Mouse (Mus musculus) forebrain, embryonic 11.5 days (tissue): ENCODE measurements at regions not wholly inside any gene's neighbourhood (a gene's known extent, or its start where the extent isn't known, plus 50 kb on each side); places are given as distances from the start of the nearest gene placed in this dataset.

Experiments
- ATAC-seq: fragments of 200-750 bp; cut with Nextera tagmentation; replicated peaks from 2 replicates; pipeline ENCODE4 v1.8.0; 2017; ENCODE audit warnings: moderate TSS enrichment; ENCODE audit not compliant: low FRiP score
- DNase-seq: peaks from one replicate; pipeline ENCODE4 v3.0.0-alpha.2; 2017; ENCODE audit warnings: low spot score
- H3K27ac ChIP-seq: fragments of 300-500 bp; sonication (generic); 2 replicates; pipeline ENCODE4 v1.5.1; 2014; ENCODE audit warnings: low read depth, low read length
- H3K27me3 ChIP-seq: fragments of 300-500 bp; sonication (generic); 2 replicates; pipeline ENCODE4 v1.6.1; 2014; ENCODE audit warnings: mild to moderate bottlenecking, low read length, mixed read lengths; ENCODE audit not compliant: control insufficient read depth, insufficient read depth
- H3K36me3 ChIP-seq: fragments of 300-500 bp; sonication (generic); 2 replicates; pipeline ENCODE4 v1.6.1; 2014; ENCODE audit warnings: mild to moderate bottlenecking, low read length, moderate library complexity, mixed read lengths; ENCODE audit not compliant: control insufficient read depth, insufficient read depth
- H3K4me1 ChIP-seq: fragments of 300-500 bp; sonication (generic); replicated peaks from 2 replicates; pipeline ENCODE4 v1.6.1; 2014; ENCODE audit warnings: low read length, mixed read lengths; ENCODE audit not compliant: control insufficient read depth, insufficient read depth
- H3K4me2 ChIP-seq: fragments of 300-500 bp; sonication (generic); 2 replicates; pipeline ENCODE4 v1.6.1; 2014; ENCODE audit warnings: low read depth, mild to moderate bottlenecking, low read length, moderate library complexity, mixed read lengths; ENCODE audit not compliant: severe bottlenecking
- H3K4me3 ChIP-seq: fragments of 300-500 bp; sonication (generic); 2 replicates; pipeline ENCODE4 v1.5.1; 2014; ENCODE audit warnings: low read depth, low read length
- H3K9ac ChIP-seq: fragments of 300-500 bp; sonication (generic); 2 replicates; pipeline ENCODE4 v1.6.1; 2014; ENCODE audit warnings: low read length
- H3K9me3 ChIP-seq: fragments of 300-500 bp; sonication (generic); 2 replicates; pipeline ENCODE4 v1.6.1; 2016; ENCODE audit warnings: low read length, mixed read lengths; ENCODE audit not compliant: control insufficient read depth
- WGBS: fragments of 180-500 bp; shearing (Covaris S2); extraction: QIAGEN DNeasy Blood & Tissue Kit; methylation state at CpG from one replicate; pipeline ENCODE4 v1.1.7; 2014; 5-methylcytosine and 5-hydroxymethylcytosine counted together

DNA sequence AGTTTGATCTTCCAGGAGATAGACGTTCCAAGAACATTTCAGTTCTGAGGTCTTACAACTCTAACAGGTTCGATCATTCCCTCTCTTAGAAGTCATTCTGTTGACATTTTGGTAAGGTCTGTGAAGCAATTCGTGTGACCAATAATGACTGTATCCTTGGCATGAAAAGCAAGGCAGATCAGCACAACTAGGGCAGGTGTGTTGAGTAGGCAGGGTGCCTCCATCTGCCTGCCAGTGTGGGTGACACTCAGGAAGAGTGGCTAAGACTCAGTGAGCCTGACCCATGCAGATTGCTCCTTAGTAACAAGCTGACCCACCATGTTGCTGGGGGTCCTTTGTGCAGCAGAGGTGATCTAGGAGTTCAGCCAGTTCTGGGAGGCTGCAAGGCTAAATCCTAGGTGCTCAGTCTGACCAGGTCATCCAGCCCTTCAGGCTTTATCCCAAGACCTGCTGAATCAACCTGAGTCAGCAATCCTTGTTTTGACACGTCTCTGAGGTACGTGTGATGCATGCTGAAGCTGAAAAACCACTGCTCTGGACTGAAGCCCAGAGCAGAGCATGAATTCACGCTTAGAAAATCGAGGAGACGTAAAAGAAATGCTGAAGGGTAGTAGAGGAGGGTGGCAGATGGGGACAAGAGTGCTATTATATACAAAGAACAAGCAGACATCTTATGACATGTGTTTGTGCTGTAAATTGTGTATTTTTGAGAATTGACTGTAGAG lies 234.6 kb downstream of the Gja1 start:
- 85% methylated on average over 8 of the region's 8 CpGs for WGBS
- no peak for DNase-seq
- Histone ChIP-seq H3K4me1 (no peaks in the 10 kb centered on the region), H3K27ac (no peak overlapping the region), H3K9me3 (no peaks in the 10 kb centered on the region), H3K4me2 (no peak overlapping the region), H3K36me3 (no peaks in the 10 kb centered on the region), H3K9ac (no peak overlapping the region), H3K27me3 (no peaks in the 10 kb centered on the region), H3K4me3 (no peak overlapping the region)
- no peak for ATAC-seq

DNA sequence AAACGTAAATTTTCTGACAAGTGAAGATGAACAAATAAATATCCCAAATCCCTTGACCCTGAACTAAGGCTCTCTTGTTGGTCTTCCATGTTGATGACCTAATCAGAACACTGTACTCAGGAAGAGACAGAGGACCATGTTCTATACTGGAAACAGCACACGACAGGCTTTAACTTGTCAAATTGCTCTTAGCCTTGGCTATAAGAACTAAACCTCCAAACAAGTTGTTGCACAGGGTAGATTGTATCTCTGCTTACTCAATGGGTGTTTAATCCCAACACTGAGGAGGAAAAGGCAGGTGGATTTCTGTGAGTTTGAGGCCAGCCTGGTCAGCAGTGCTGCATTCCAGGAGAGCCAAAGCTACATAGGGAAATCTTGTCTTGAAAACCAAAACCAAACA lies 265.5 kb downstream of the Gja1 start:
- ATAC-seq (no peak), DNase-seq (no peak)
- no peaks in the 10 kb centered on the region for H3K27me3 ChIP-seq
- H3K36me3 ChIP-seq, result no peaks in the 10 kb centered on the region
- no peak overlapping the region for H3K27ac ChIP-seq
- H3K9ac ChIP-seq, result no peak overlapping the region
- H3K4me3 ChIP-seq, result no peak overlapping the region
- no peak overlapping the region for H3K4me2 ChIP-seq
- H3K9me3 ChIP-seq, result no peaks in the 10 kb centered on the region
- 85% methylated on average over 2 of the region's 2 CpGs for WGBS
- no peaks in the 10 kb centered on the region for H3K4me1 ChIP-seq

DNA sequence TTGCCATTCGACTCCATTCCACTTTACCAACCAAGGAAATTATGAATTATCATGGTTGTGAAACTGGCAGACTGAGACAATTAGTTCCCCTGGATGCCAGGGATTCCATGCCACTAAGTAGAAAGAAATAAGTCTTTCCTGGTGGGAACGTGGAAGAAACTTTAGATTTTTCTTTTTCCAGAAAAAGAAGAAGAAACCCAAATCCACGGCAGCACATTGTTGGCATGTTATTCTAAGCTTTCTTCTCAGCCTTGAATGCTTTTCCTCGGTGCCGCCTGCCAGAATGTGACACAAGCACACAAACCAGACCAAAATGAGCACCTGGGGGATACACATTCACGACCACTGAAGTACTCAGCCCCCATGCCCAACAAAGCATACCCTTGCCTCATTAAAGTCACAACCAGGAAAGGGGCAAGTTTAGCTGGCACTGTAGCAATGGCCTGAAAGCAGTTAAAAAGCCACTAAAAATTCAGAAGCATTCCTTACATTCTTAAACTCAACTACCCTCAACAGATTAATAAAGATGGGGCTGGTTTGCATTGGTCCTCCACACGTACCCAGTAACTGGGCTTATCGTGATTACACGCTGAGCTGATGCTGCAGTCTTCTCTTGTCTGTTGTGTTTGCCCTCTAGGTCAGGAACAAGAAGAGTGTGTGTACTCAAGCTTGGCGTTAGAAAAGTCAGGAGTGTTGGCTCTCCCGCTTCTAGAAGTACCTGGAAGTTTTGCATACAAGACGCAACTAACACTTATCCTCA lies 266.4 kb downstream of the Gja1 start:
- H3K36me3 ChIP-seq, result no peaks in the 10 kb centered on the region
- ATAC-seq, result no peak
- H3K9ac ChIP-seq, result no peak overlapping the region
- no peak overlapping the region for H3K4me3 ChIP-seq
- H3K27me3 ChIP-seq, result no peaks in the 10 kb centered on the region
- H3K9me3 ChIP-seq, result no peaks in the 10 kb centered on the region
- H3K27ac ChIP-seq, result no peak overlapping the region
- WGBS, result 75% methylated on average over 12 of the region's 12 CpGs
- DNase-seq, result no peak
- no peak overlapping the region for H3K4me2 ChIP-seq
- H3K4me1 ChIP-seq, result no peaks in the 10 kb centered on the region

DNA sequence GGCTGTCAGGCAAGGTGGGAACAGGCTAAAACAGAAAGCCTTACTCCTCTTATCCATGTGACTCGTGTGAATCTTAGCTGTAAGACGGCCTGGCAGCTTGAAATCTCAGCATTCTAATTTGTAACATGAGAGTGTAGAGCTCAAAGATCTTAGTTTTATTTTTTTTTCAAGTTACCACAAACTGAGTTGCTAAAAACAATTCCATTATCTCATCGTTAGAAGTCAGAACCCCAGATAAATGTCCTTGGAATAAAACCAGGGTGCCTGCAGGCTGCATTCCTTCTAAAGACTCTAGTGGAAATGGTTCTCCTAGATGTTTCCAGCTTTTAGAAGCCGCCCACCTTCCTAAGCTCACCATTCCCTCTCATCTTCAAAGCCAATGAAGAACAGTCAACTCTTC lies 283.4 kb downstream of the Gja1 start:
- Histone ChIP-seq H3K9ac (no peak overlapping the region), H3K9me3 (no peaks in the 10 kb centered on the region), H3K27ac (no peak overlapping the region), H3K36me3 (no peaks in the 10 kb centered on the region), H3K4me3 (no peak overlapping the region), H3K27me3 (no peaks in the 10 kb centered on the region), H3K4me2 (no peak overlapping the region), H3K4me1 (no peaks in the 10 kb centered on the region)
- DNase-seq, result no peak
- ATAC-seq, result no peak
- 81% methylated on average over 4 of the region's 4 CpGs for WGBS

DNA sequence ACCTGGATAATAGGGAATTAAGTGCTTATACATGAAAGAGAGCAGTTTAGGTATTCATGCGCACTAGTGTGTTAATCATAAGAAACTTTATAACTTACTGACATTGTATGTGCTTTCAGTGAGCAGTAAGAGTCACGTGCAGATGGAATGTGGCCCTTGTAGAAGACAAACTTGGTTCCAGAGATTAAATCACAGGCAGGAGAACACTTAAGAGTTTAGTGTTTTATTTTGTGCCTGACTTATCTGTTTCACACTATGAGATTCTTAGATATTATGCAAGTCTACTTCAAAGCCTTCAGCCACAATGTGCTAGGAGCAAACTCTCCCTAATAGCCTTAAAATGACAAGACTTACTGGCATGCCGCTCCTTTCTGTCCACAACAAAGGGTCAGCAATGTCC lies 296.8 kb downstream of the Gja1 start:
- no peak overlapping the region for H3K9ac ChIP-seq
- DNase-seq, result no peak
- WGBS, result 76% methylated on average over 3 of the region's 3 CpGs

DNA sequence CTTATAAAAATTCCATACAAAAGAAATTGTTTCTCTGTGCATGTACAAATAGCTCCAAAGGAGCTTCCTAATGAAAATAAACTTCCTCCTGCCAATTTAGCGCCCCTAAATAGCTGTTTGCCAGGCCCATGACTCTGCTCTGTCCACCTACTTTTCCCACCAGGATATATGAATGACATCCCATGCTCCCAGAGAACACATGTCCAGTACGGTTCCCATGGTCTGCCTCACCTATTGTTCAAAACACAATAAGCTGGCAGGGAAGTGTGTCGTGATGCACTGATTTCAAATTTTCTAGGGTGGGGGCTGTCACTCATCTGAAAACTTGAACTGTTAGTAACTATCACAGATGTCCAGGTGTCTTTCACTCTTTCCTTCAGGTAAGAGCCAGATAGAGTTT lies 305.8 kb downstream of the Gja1 start:
- 74% methylated on average over 3 of the region's 3 CpGs for WGBS
- Histone ChIP-seq H3K27ac (no peak overlapping the region), H3K9me3 (no peaks in the 10 kb centered on the region), H3K27me3 (no peaks in the 10 kb centered on the region), H3K9ac (no peak overlapping the region), H3K4me1 (no peaks in the 10 kb centered on the region), H3K4me3 (no peak overlapping the region), H3K36me3 (no peaks in the 10 kb centered on the region), H3K4me2 (no peak overlapping the region)
- ATAC-seq (no peak), DNase-seq (no peak)

More for the DNA sequence above, 296.8 kb downstream of the Gja1 start:
- Histone ChIP-seq H3K36me3 (no peaks in the 10 kb centered on the region), H3K4me2 (no peak overlapping the region), H3K4me1 (no peaks in the 10 kb centered on the region), H3K4me3 (no peak overlapping the region), H3K9me3 (no peaks in the 10 kb centered on the region), H3K27ac (no peak overlapping the region), H3K27me3 (no peaks in the 10 kb centered on the region)
- no peak for ATAC-seq

GRCm38 (mm10) chr10:56685655-56686250 lies 308.6 kb downstream of the Gja1 start:
- H3K4me1 ChIP-seq, result no peaks in the 10 kb centered on the region
- H3K4me2 ChIP-seq, result no peak overlapping the region
- WGBS, result 91% methylated on average over 8 of the region's 8 CpGs
- no peak for ATAC-seq
- H3K27ac ChIP-seq, result no peak overlapping the region
- no peak overlapping the region for H3K9ac ChIP-seq
- H3K36me3 ChIP-seq, result no peaks in the 10 kb centered on the region
- no peaks in the 10 kb centered on the region for H3K27me3 ChIP-seq
- H3K4me3 ChIP-seq, result no peak overlapping the region
- DNase-seq, result no peak
- H3K9me3 ChIP-seq, result no peaks in the 10 kb centered on the region

GRCm38 (mm10) chr10:56691467-56691866 lies 314.3 kb downstream of the Gja1 start:
- no peak for DNase-seq
- Histone ChIP-seq H3K9me3 (no peaks in the 10 kb centered on the region), H3K4me1 (no peaks in the 10 kb centered on the region), H3K4me3 (no peak overlapping the region), H3K27ac (no peak overlapping the region), H3K27me3 (no peaks in the 10 kb centered on the region), H3K9ac (no peak overlapping the region), H3K4me2 (no peak overlapping the region), H3K36me3 (no peaks in the 10 kb centered on the region)
- ATAC-seq, result no peak
- WGBS, result 80% methylated on average over 2 of the region's 2 CpGs
